Mouse (Mus musculus) intestine, postnatal 0 days (tissue): ENCODE data around the gene Lpxn. TPM values are rescaled to one million over a fixed set of nuclear protein-coding genes. Genes with fewer than 3 reads are reported as not detected.

Experiments
- ATAC-seq: fragments of 200-750 bp; cut with Nextera tagmentation; 2 replicates; pipeline ENCODE4 v1.8.0; 2017; ENCODE audit warnings: mild to moderate bottlenecking, moderate TSS enrichment, moderate library complexity
- H3K27ac ChIP-seq: fragments of 300-500 bp; sonication (generic); 2 replicates; pipeline ENCODE4 v1.5.1; 2014; ENCODE audit warnings: mild to moderate bottlenecking, low read depth, low read length, moderate library complexity
- H3K27me3 ChIP-seq: fragments of 300-500 bp; sonication (generic); replicated peaks from 2 replicates; pipeline ENCODE4 v1.6.1; 2014; ENCODE audit warnings: low read length, mixed read lengths; ENCODE audit not compliant: control insufficient read depth, insufficient read depth
- H3K36me3 ChIP-seq: fragments of 300-500 bp; sonication (generic); 2 replicates; pipeline ENCODE4 v1.6.1; 2014; ENCODE audit warnings: mild to moderate bottlenecking, moderate library complexity; ENCODE audit not compliant: control insufficient read depth, insufficient read depth
- H3K4me1 ChIP-seq: fragments of 300-500 bp; sonication (generic); replicated peaks from 2 replicates; pipeline ENCODE4 v1.6.1; 2014; ENCODE audit warnings: antibody characterized with exemption, low read length, mixed read lengths; ENCODE audit not compliant: control insufficient read depth, insufficient read depth
- H3K4me2 ChIP-seq: fragments of 300-500 bp; sonication (generic); replicated peaks from 2 replicates; pipeline ENCODE4 v1.6.1; 2014; ENCODE audit warnings: low read depth, mild to moderate bottlenecking, moderate library complexity
- H3K4me3 ChIP-seq: fragments of 300-500 bp; sonication (generic); 2 replicates; pipeline ENCODE4 v1.5.1; 2014; ENCODE audit warnings: low read depth, low read length
- H3K9ac ChIP-seq: fragments of 300-500 bp; sonication (generic); 2 replicates; pipeline ENCODE4 v1.6.1; 2014; ENCODE audit warnings: mild to moderate bottlenecking, low read depth, low read length
- H3K9me3 ChIP-seq: fragments of 300-500 bp; sonication (generic); 2 replicates; pipeline ENCODE4 v1.6.1; 2016; ENCODE audit warnings: mixed run types; ENCODE audit not compliant: control insufficient read depth
- CTCF ChIP-seq: sonication (generic); IDR thresholded peaks from 2 replicates; pipeline ENCODE4 v1.5.1; 2016; ENCODE audit warnings: low read depth, mild to moderate bottlenecking, control low read depth, antibody characterized with exemption, moderate library complexity
- WGBS: fragments of 180-500 bp; shearing (Covaris S2); extraction: QIAGEN DNeasy Blood & Tissue Kit; methylation state at CpG from one replicate; pipeline ENCODE4 v1.1.7; 2014; 5-methylcytosine and 5-hydroxymethylcytosine counted together
- polyA plus RNA-seq: library from polyadenylated mRNA; unstranded; fragments of >200 nt; fragmentation: Nextera tagmentation; extraction: Ambion mirVana; gene quantifications from 2 replicates; pipeline ENCODE4 v1.2.1, GENCODE M21; 2015

The Lpxn gene
- polyA plus RNA-seq, 1 experiment from 2014 or later, result 1.7 TPM

DNA sequence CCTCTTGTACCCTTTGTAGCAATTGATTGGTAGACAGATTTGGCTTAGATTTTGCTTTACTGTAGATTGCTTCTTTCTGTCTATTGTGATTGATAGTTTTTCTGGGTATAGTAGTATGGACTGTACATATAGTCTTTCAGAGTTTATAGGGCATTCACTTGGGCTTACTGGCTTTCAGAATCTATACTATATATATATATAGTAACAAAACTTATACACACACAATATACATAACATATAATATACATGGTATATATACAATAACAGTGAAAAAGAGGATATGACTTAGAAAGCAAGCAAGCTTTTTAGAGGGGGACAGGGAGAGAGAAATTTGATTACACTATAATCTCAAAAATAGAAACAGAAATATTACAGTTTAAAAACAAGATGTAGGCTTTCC lies 50.4 kb downstream of the Lpxn start, which contains the start of gene Gm5244:
Gene Gm5244 (plus strand): TSS at position 301 of the 400 bp plus-strand sequence.
- ATAC-seq, result no peak
- no peaks in the 10 kb centered on the region for H3K9me3 ChIP-seq
- H3K27ac ChIP-seq, result no peak within 1 kb of the TSS
- no peak within 1 kb of the TSS for H3K4me2 ChIP-seq
- H3K27me3 ChIP-seq, result no peaks in the 10 kb centered on the region
- H3K36me3 ChIP-seq, result no peaks in the 10 kb centered on the region
- no peaks in the 10 kb centered on the region for H3K4me1 ChIP-seq
- TF ChIP-seq CTCF, result no peak
- no peak within 1 kb of the TSS for H3K4me3 ChIP-seq
- H3K9ac ChIP-seq, result no peak within 1 kb of the TSS

- Histone ChIP-seq H3K9me3 (no peaks in the 10 kb centered on the region), H3K36me3 (no peaks in the 10 kb centered on the region), H3K4me3 (no peak within 1 kb of the TSS), H3K27ac (no peak within 1 kb of the TSS), H3K4me2 (no peak within 1 kb of the TSS), H3K27me3 (no peaks in the 10 kb centered on the region), H3K4me1 (no peaks in the 10 kb centered on the region), H3K9ac (no peak within 1 kb of the TSS)
- ATAC-seq, result no peak
- no peak for TF ChIP-seq CTCF
- WGBS, result 55% methylated on average over 1 of the region's 1 CpGs
Observed at GRCm38 (mm10) chr19:12856983-12857382, 61.0 kb downstream of the Lpxn start, which contains the start of gene Olfr1444. Olfr1444 (plus strand) TSS chr19:12857283.

Other genes with a start within 250 kb of the Lpxn start
- 0.13 TPM in 1 of 2 replicates, not detected in the other for gene Gm4952, start 196.2 kb upstream of the Lpxn start, polyA plus RNA-seq
- gene Glyat, start 162.9 kb upstream of the Lpxn start, polyA plus RNA-seq, result 2.8 and 3.5 TPM in 2 replicates
- gene Olfr1442, start 125.8 kb upstream of the Lpxn start, polyA plus RNA-seq, result not detected in 2 replicates
- not detected in 2 replicates for gene Olfr1443, start 118.1 kb upstream of the Lpxn start, polyA plus RNA-seq
- gene Keg1, start 100.4 kb upstream of the Lpxn start, polyA plus RNA-seq, result 0.55 and 0.59 TPM in 2 replicates
- 0.93 and 1.1 TPM in 2 replicates for gene Cntf, start 30.6 kb upstream of the Lpxn start, polyA plus RNA-seq
- 13.6 and 15.1 TPM in 2 replicates for gene Zfp91, start 67 bp upstream of the Lpxn start, polyA plus RNA-seq
- not detected in 2 replicates for gene Gm5244, start 50.5 kb downstream of the Lpxn start, polyA plus RNA-seq
- not detected in 2 replicates for gene Olfr1444, start 61.1 kb downstream of the Lpxn start, polyA plus RNA-seq
- not detected in 2 replicates for gene Olfr1445, start 87.7 kb downstream of the Lpxn start, polyA plus RNA-seq
- not detected in 2 replicates for gene Olfr1446, start 97.3 kb downstream of the Lpxn start, polyA plus RNA-seq
- gene Olfr1447, start 107.5 kb downstream of the Lpxn start, polyA plus RNA-seq, result not detected in 2 replicates
- not detected in 2 replicates for gene Olfr1448, start 128.2 kb downstream of the Lpxn start, polyA plus RNA-seq
- not detected in 2 replicates for gene Olfr1449, start 134.6 kb downstream of the Lpxn start, polyA plus RNA-seq
- not detected in 2 replicates for gene Olfr1450, start 154.1 kb downstream of the Lpxn start, polyA plus RNA-seq
- not detected in 2 replicates for gene Olfr1451, start 198.8 kb downstream of the Lpxn start, polyA plus RNA-seq
- gene Olfr1453, start 232.1 kb downstream of the Lpxn start, polyA plus RNA-seq, result not detected in 2 replicates